Mouse (Mus musculus) forebrain, embryonic 11.5 days (tissue): ENCODE measurements around the gene Foxp1. TPM values are rescaled to one million over a fixed set of nuclear protein-coding genes. Genes with fewer than 3 reads are reported as not detected.

Experiments
- ATAC-seq: fragments of 200-750 bp; cut with Nextera tagmentation; replicated peaks from 2 replicates; pipeline ENCODE4 v1.8.0; 2017; ENCODE audit warnings: moderate TSS enrichment; ENCODE audit not compliant: low FRiP score
- DNase-seq: peaks from one replicate; pipeline ENCODE4 v3.0.0-alpha.2; 2017; ENCODE audit warnings: low spot score
- H3K27ac ChIP-seq: fragments of 300-500 bp; sonication (generic); 2 replicates; pipeline ENCODE4 v1.5.1; 2014; ENCODE audit warnings: low read depth, low read length
- H3K27me3 ChIP-seq: fragments of 300-500 bp; sonication (generic); 2 replicates; pipeline ENCODE4 v1.6.1; 2014; ENCODE audit warnings: mild to moderate bottlenecking, low read length, mixed read lengths; ENCODE audit not compliant: control insufficient read depth, insufficient read depth
- H3K36me3 ChIP-seq: fragments of 300-500 bp; sonication (generic); 2 replicates; pipeline ENCODE4 v1.6.1; 2014; ENCODE audit warnings: mild to moderate bottlenecking, low read length, moderate library complexity, mixed read lengths; ENCODE audit not compliant: control insufficient read depth, insufficient read depth
- H3K4me1 ChIP-seq: fragments of 300-500 bp; sonication (generic); replicated peaks from 2 replicates; pipeline ENCODE4 v1.6.1; 2014; ENCODE audit warnings: low read length, mixed read lengths; ENCODE audit not compliant: control insufficient read depth, insufficient read depth
- H3K4me2 ChIP-seq: fragments of 300-500 bp; sonication (generic); 2 replicates; pipeline ENCODE4 v1.6.1; 2014; ENCODE audit warnings: low read depth, mild to moderate bottlenecking, low read length, moderate library complexity, mixed read lengths; ENCODE audit not compliant: severe bottlenecking
- H3K4me3 ChIP-seq: fragments of 300-500 bp; sonication (generic); 2 replicates; pipeline ENCODE4 v1.5.1; 2014; ENCODE audit warnings: low read depth, low read length
- H3K9ac ChIP-seq: fragments of 300-500 bp; sonication (generic); 2 replicates; pipeline ENCODE4 v1.6.1; 2014; ENCODE audit warnings: low read length
- H3K9me3 ChIP-seq: fragments of 300-500 bp; sonication (generic); 2 replicates; pipeline ENCODE4 v1.6.1; 2016; ENCODE audit warnings: low read length, mixed read lengths; ENCODE audit not compliant: control insufficient read depth
- WGBS: fragments of 180-500 bp; shearing (Covaris S2); extraction: QIAGEN DNeasy Blood & Tissue Kit; methylation state at CpG from one replicate; pipeline ENCODE4 v1.1.7; 2014; 5-methylcytosine and 5-hydroxymethylcytosine counted together
- polyA plus RNA-seq: library from polyadenylated mRNA; unstranded; fragments of >200 nt; fragmentation: Nextera tagmentation; extraction: Ambion mirVana; gene quantifications from 2 replicates; pipeline ENCODE4 v1.2.1, GENCODE M21; 2014

Gene Foxp1
- polyA plus RNA-seq, 1 experiment from 2014 or later: 91.5 TPM

- ATAC-seq: no peak
- Histone ChIP-seq H3K27me3 (no peaks in the 10 kb centered on the region), H3K9ac (no peak overlapping the region), H3K9me3 (no peaks in the 10 kb centered on the region), H3K27ac (no peak overlapping the region), H3K4me1 (peaks cover 10% of the 10 kb centered on the region), H3K36me3 (no peaks in the 10 kb centered on the region), H3K4me3 (no peak overlapping the region), H3K4me2 (no peak overlapping the region)
- WGBS: 61% methylated on average over 7 of the region's 7 CpGs
- DNase-seq: no peak
Observed at GRCm38 (mm10) chr6:99097191-99097590, 425.3 kb downstream of the Foxp1 start.

GRCm38 (mm10) chr6:99096776-99097166 lies 425.8 kb downstream of the Foxp1 start:
- Histone ChIP-seq H3K27me3 (no peaks in the 10 kb centered on the region), H3K36me3 (no peaks in the 10 kb centered on the region), H3K4me3 (no peak overlapping the region), H3K27ac (no peak overlapping the region), H3K4me1 (peaks cover 10% of the 10 kb centered on the region), H3K4me2 (no peak overlapping the region), H3K9me3 (no peaks in the 10 kb centered on the region), H3K9ac (no peak overlapping the region)
- WGBS: 83% methylated on average over 7 of the region's 7 CpGs
- DNase-seq (no peak), ATAC-seq (no peak)

- 36% methylated on average over 12 of the region's 12 CpGs for WGBS
- Histone ChIP-seq H3K4me2 (no peak overlapping the region), H3K4me3 (no peak overlapping the region), H3K9me3 (no peaks in the 10 kb centered on the region), H3K36me3 (no peaks in the 10 kb centered on the region), H3K27ac (no peak overlapping the region), H3K4me1 (peaks cover 7% of the 10 kb centered on the region; the same call in 1 of the 2 replicates), H3K27me3 (no peaks in the 10 kb centered on the region), H3K9ac (no peak overlapping the region)
- no peak for ATAC-seq
- DNase-seq: no peak
Observed at GRCm38 (mm10) chr6:99096105-99096775, 426.3 kb downstream of the Foxp1 start.

- Histone ChIP-seq H3K27me3 (no peaks in the 10 kb centered on the region), H3K36me3 (no peaks in the 10 kb centered on the region), H3K4me3 (no peak overlapping the region), H3K9me3 (no peaks in the 10 kb centered on the region), H3K9ac (no peak overlapping the region), H3K4me1 (peaks cover 6% of the 10 kb centered on the region; the same call in 1 of the 2 replicates), H3K27ac (no peak overlapping the region), H3K4me2 (no peak overlapping the region)
- ATAC-seq: no peak
- WGBS: 57% methylated on average over 18 of the region's 18 CpGs
- no peak for DNase-seq
Observed at GRCm38 (mm10) chr6:99095185-99096104, 427.1 kb downstream of the Foxp1 start.

DNA sequence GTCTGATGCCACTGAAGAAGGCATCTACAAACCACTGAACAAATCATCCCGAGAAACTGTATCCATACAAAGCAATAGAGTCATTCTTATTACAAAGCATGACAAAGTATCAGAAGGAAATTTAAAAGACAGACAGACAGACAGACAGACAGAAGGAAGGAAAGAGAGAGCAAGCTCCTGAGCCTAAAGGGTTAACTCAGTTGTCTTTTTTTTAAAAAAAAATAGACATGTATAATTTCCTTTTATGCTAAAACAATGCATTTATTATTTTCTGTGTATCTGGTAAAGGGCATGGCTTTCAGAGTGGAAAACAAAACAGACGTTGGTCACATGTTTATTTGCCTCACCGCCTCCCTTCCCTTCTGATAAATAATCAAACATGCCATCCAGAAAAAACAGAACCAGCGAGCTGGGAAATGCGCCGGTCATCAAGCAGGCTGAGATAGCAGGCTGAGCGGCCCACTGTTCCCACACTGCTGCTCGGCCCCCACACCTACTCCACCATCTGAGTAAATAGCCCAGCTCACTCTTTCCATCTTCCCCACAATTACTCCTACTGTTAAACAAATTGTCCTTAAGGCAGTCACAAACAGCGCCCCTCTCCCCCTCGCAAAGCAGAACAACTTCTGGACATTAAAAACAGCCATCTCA lies 428.1 kb downstream of the Foxp1 start:
- H3K9me3 ChIP-seq: no peaks in the 10 kb centered on the region
- peaks cover 6% of the 10 kb centered on the region; the same call in 1 of the 2 replicates for H3K4me1 ChIP-seq
- no peaks in the 10 kb centered on the region for H3K27me3 ChIP-seq
- ATAC-seq: no peak
- H3K36me3 ChIP-seq: no peaks in the 10 kb centered on the region
- no peak overlapping the region for H3K9ac ChIP-seq
- no peak overlapping the region for H3K27ac ChIP-seq
- H3K4me2 ChIP-seq: no peak overlapping the region
- no peak for DNase-seq
- H3K4me3 ChIP-seq: no peak overlapping the region
- 40% methylated on average over 10 of the region's 10 CpGs for WGBS

GRCm38 (mm10) chr6:99093856-99094255 lies 428.7 kb downstream of the Foxp1 start:
- H3K9ac ChIP-seq: no peak overlapping the region
- WGBS: 48% methylated on average over 2 of the region's 2 CpGs
- ATAC-seq (no peak), DNase-seq (no peak)
- no peaks in the 10 kb centered on the region for H3K9me3 ChIP-seq
- H3K36me3 ChIP-seq: no peaks in the 10 kb centered on the region
- no peak overlapping the region for H3K4me2 ChIP-seq
- H3K27ac ChIP-seq: no peak overlapping the region
- H3K4me3 ChIP-seq: no peak overlapping the region
- no peaks in the 10 kb centered on the region for H3K27me3 ChIP-seq
- H3K4me1 ChIP-seq: peaks cover 6% of the 10 kb centered on the region; the same call in 1 of the 2 replicates

GRCm38 (mm10) chr6:99093208-99093607 lies 429.3 kb downstream of the Foxp1 start:
- ATAC-seq (no peak), DNase-seq (no peak)
- Histone ChIP-seq H3K27ac (no peak overlapping the region), H3K27me3 (no peaks in the 10 kb centered on the region), H3K9me3 (no peaks in the 10 kb centered on the region), H3K4me1 (peaks cover 6% of the 10 kb centered on the region; the same call in 1 of the 2 replicates), H3K4me2 (no peak overlapping the region), H3K9ac (no peak overlapping the region), H3K4me3 (no peak overlapping the region), H3K36me3 (no peaks in the 10 kb centered on the region)
- WGBS: 59% methylated on average over 5 of the region's 5 CpGs

GRCm38 (mm10) chr6:99091799-99092198 lies 430.7 kb downstream of the Foxp1 start:
- ATAC-seq (no peak), DNase-seq (no peak)
- no peaks in the 10 kb centered on the region for H3K9me3 ChIP-seq
- H3K36me3 ChIP-seq: no peaks in the 10 kb centered on the region
- H3K4me2 ChIP-seq: no peak overlapping the region
- 71% methylated on average over 2 of the region's 2 CpGs for WGBS
- H3K9ac ChIP-seq: no peak overlapping the region
- no peaks in the 10 kb centered on the region for H3K27me3 ChIP-seq
- no peak overlapping the region for H3K27ac ChIP-seq
- peaks cover 6% of the 10 kb centered on the region; the same call in 1 of the 2 replicates for H3K4me1 ChIP-seq
- no peak overlapping the region for H3K4me3 ChIP-seq
